Mouse (Mus musculus): ENCODE measurements around the gene Lrrc75a. TPM values are rescaled to one million over a fixed set of nuclear protein-coding genes. Genes with fewer than 3 reads are reported as not detected.
"Not testable (repeated sequence)": the region's sequence is repeated elsewhere in the genome, so short reads cannot be mapped to it uniquely, and the experiment has no call there.

The Lrrc75a gene
- polyA plus RNA-seq, 1 experiment from 2014 or later = 10.8 TPM

DNA sequence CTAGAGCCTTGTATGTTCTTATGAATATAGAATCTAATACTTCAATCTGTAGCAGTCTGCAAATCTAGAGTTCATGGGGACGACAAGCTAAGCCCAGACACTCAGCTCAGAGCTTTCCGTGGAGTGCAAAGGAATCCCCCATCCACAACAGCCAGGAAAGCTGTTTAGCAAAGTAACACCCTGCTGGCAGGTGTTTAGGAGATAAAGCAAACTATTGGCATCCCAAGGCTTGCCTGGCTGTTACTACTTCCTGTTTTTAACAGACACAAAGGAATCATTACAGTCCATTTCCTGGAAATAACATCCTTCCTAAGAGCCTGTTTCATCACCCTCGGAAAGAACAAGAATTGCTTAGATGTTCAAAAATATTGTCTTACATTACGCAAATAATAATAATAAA is 12.6 kb upstream of the Lrrc75a start:
- Histone ChIP-seq H3K4me3 (no peak overlapping the region), H3K27me3 (ENCODE audit: low read depth, poor library complexity, severe bottlenecking) (no peaks in the 10 kb centered on the region), H3K36me3 (peaks cover 51% of the 10 kb centered on the region), H3K9me3 (replicated peaks) (no peaks in the 10 kb centered on the region; the same call in 1 of the 2 replicates), H3K4me1 (0 out of 2 replicates have a peak, but pooled peaks cover 3% of the 10 kb centered on the region), H3K27ac (replicated peaks) (no peak overlapping the region)
- no peak for DNase-seq (ENCODE audit: low spot score)
- 64% methylated on average over 4 of the region's 4 CpGs for WGBS

DNA sequence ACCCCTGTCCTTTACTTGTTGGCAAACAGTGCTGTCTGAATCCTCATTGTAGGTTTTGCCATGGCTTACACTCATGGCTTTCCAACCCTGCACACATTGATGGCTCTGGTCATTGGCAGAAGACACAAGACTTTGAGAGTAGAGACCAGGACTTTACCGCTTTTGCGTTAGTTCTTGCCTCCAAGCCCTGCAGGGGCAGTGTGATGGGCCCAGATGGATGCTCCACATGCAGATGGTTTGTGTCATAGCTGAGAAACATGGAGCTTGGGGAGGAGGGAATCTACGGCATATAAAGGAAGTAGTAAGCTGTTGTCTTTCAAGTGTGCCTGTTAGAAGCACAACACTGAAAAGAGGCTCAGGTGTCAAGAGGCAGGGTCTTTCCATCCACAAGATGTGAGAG is 3.8 kb upstream of the Lrrc75a start:
- Histone ChIP-seq H3K36me3 (peaks cover 56% of the 10 kb centered on the region), H3K27me3 (ENCODE audit: low read depth, poor library complexity, severe bottlenecking) (0 out of 2 replicates have a peak, but pooled peaks cover under 1% of the 10 kb centered on the region), H3K4me3 (no peak overlapping the region), H3K27ac (replicated peaks) (no peak overlapping the region), H3K9me3 (replicated peaks) (no peaks in the 10 kb centered on the region; the same call in 1 of the 2 replicates), H3K4me1 (peaks cover 37% of the 10 kb centered on the region)
- DNase-seq (ENCODE audit: low spot score) = no peak
- WGBS = 93% methylated on average over 3 of the region's 3 CpGs

DNA sequence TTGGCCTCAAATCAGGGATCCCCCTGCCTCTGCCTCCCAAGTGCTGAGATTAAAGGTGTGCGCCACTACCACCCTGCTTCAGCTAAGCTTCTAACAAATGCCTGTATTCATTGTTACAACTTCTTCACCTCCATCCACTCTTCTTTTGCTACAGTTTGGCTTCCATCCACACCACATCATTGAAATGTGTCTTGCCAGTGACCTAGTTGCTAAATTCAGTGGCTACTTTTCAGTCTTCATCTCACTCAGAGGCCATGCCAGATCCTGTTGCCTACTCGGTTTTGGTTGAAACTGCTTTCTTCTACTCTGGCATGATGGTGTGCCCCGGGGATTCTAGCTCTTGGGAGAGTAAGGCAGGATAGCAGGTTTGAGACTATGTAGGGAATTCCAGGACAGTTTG is 3.2 kb upstream of the Lrrc75a start:
- peaks cover 39% of the 10 kb centered on the region for H3K4me1 ChIP-seq
- H3K27ac ChIP-seq (replicated peaks) = no peak overlapping the region
- WGBS = 93% methylated on average over 3 of the region's 3 CpGs
- DNase-seq (ENCODE audit: low spot score) = no peak
- H3K27me3 ChIP-seq (ENCODE audit: low read depth, poor library complexity, severe bottlenecking) = 0 out of 2 replicates have a peak, but pooled peaks cover 3% of the 10 kb centered on the region
- H3K9me3 ChIP-seq (replicated peaks) = no peaks in the 10 kb centered on the region
- H3K4me3 ChIP-seq = no peak overlapping the region
- peaks cover 51% of the 10 kb centered on the region for H3K36me3 ChIP-seq

DNA sequence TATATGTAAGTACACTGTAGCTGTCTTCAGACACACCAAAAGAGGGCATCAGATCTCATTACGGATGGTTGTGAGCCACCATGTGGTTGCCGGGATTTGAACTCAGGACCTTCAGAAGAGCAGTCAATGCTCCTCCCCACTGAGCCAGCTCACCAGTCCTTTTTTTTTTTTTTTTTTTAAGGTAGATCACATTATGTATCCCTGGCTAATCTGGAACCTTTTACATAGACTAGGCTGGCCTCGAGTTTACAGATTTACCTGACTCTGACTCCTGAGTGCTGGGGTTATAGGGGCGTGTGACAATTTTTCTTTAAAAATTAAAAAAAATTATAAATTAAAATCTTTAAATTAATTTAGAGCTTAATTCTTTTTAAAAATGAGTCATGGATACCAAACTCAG is 1.5 kb upstream of the Lrrc75a start:
- DNase-seq (ENCODE audit: low spot score); H3K27ac ChIP-seq (replicated peaks); H3K9me3 ChIP-seq (replicated peaks); H3K27me3 ChIP-seq (ENCODE audit: low read depth, poor library complexity, severe bottlenecking): not testable (repeated sequence)
- peak overlapping the region; percentile 83; the same call in 1 of the 2 replicates for H3K4me3 ChIP-seq
- peaks cover 57% of the 10 kb centered on the region for H3K4me1 ChIP-seq
- 91% methylated on average over 4 of the region's 4 CpGs for WGBS
- H3K36me3 ChIP-seq = peaks cover 36% of the 10 kb centered on the region

DNA sequence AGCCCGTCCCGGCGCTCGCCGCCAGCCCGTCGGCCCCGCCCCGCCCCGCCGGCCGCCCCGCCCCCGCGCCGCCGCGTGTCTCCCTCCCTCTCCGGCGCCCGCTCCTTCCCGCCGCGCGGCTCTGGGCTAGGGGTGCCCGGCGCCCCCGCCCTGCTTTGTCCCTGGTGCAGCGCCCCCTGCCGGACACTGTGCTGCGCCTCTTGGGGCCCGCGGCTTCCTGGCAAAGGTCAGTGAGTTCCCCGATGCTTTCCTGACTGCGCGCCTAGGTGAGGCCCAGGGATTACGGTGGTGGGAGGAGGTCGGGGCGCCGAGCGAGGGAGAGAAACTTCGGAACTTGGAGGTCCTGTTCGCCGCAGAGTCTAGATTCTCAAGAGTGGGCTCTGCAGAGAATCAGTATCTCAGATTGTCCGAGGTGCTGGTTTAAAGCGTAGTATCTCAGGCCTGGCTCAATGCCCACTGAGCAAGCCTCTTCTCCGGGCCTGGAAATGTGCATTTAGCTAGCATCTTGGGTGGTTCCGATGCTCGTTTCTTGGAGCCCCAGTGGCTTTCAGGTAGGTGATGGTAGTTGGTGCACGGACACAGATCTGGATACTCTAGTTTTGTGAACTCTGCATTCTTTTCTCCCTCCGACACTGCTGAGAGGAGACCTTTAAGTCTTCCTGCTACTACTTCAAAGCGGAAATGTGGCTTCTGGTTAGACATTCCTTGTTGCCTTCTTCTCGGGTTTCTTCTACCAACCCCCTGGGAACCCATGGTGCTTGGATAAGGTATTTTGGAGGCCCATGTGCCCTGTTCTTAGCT is 468 bp upstream of the Lrrc75a start, which contains the start of gene Mmgt2:
TSS of gene Mmgt2 (plus strand) at position 74 of the 801 bp plus-strand sequence.
- WGBS = under 1% methylated on average over 27 of the region's 53 CpGs
- Histone ChIP-seq H3K9me3 (replicated peaks) (no peaks in the 10 kb centered on the region), H3K4me3 (peak within 1 kb of the TSS; percentile 83), H3K4me1 (peaks cover 67% of the 10 kb centered on the region), H3K27me3 (ENCODE audit: low read depth, poor library complexity, severe bottlenecking) (0 out of 2 replicates have a peak, but pooled peaks cover 3% of the 10 kb centered on the region), H3K27ac (replicated peaks) (peak within 1 kb of the TSS; percentile 93), H3K36me3 (peaks cover 33% of the 10 kb centered on the region)
- peak; percentile 96 for DNase-seq (ENCODE audit: low spot score)

DNA sequence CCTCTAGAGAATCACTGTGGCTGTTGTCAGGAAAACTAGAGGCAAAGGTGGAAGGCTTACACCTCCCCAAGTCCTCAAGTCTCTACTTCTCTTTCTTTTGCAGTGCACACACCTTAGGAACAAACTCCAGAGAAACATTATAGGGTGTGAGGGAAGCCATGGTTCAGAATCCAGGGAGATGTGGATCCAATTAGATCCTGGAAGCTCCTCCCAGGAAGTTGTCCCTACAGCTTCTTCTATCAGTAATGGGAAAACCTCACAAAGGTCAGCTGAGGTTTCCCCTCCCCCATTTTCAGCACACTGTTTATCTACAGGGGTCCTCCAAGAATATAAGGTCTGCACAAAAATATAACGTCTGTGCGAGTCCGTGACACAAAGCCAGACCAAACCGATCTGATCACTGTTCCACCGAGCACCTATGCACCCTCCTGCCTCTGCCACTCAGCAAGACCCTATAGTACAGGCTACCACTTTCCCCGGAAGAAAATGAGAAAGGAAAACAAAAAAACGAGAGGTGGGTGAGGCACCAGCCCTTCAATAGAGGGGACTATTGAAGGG is 1.3 kb downstream of the Lrrc75a start:
- 57% methylated on average over 7 of the region's 7 CpGs for WGBS
- DNase-seq (ENCODE audit: low spot score) = no peak
- Histone ChIP-seq H3K9me3 (replicated peaks) (no peaks in the 10 kb centered on the region), H3K27ac (replicated peaks) (peak overlapping the region; percentile 93; the same call in 1 of the 2 replicates), H3K4me3 (peak overlapping the region; percentile 83), H3K27me3 (ENCODE audit: low read depth, poor library complexity, severe bottlenecking) (0 out of 2 replicates have a peak, but pooled peaks cover 3% of the 10 kb centered on the region), H3K36me3 (peaks cover 23% of the 10 kb centered on the region), H3K4me1 (peaks cover 79% of the 10 kb centered on the region)

DNA sequence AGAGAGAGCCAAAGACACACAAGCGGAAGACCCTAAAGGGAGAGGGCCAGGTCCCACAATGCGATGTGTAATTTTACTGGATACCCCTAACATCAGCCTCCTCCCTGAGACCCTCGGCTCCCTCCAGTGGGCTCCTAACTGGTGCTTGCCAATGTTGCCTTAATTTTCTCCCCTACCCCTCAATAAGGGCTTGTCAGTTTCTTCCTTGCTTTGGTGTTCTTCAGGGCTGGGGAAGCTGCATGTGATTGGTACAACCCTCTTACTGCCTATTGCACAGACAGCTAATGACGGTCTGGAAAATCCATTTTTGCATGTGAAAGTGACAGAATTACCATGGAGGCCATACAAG is 1.9 kb downstream of the Lrrc75a start:
- Histone ChIP-seq H3K4me3 (peak overlapping the region; percentile 83), H3K4me1 (peaks cover 77% of the 10 kb centered on the region)

DNA sequence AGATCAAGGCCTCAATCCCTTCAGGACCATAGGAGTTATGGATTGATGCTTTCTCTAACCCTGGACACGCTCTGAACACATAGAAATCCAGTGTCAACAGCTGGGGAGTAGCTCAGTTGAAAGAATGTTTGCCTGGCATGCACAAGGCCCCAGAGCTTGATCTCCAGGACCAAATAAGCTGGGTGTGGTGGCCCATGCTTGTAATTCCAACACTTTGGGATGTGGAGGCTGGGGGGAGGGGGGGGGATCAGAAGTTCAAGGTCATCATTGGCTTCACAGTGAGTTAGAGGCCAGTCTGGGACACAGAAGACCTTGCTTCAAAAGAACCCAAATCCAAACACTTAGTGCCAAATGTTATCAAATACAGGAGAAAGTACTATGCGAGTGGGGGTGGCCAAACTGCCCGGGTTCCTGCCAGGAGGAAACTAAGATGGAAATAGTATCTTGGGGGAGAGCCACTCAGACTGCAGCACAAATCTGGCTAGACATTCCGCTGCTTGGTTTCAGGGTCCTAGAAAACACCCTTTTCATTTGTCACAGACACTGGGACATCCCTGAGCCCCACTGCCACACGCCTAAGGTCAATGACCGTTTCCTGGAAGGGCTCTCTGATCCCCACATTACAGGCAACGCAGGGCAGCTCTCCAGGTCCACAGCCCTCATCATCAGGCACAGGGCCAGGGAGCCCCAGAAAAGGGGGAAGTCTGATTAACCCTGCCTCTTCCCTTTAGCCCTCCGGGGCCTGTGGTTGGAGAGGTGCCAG is 2.4 kb downstream of the Lrrc75a start:
- Histone ChIP-seq H3K27me3 (ENCODE audit: low read depth, poor library complexity, severe bottlenecking) (0 out of 2 replicates have a peak, but pooled peaks cover 3% of the 10 kb centered on the region), H3K4me3 (peak overlapping the region; percentile 83; the same call in 1 of the 2 replicates), H3K27ac (replicated peaks) (peak overlapping the region; percentile 10; the same call in 1 of the 2 replicates), H3K36me3 (peaks cover 15% of the 10 kb centered on the region; the same call in 1 of the 2 replicates), H3K9me3 (replicated peaks) (no peaks in the 10 kb centered on the region), H3K4me1 (peaks cover 77% of the 10 kb centered on the region)
- WGBS = 56% methylated on average over 8 of the region's 8 CpGs
- DNase-seq (ENCODE audit: low spot score) = no peak

More for the DNA sequence above, 1.9 kb downstream of the Lrrc75a start:
- no peak for DNase-seq (ENCODE audit: low spot score)
- no peaks in the 10 kb centered on the region for H3K9me3 ChIP-seq (replicated peaks)
- WGBS = 68% methylated on average over 4 of the region's 4 CpGs
- no peak overlapping the region; the same call in 1 of the 2 replicates for H3K27ac ChIP-seq (replicated peaks)
- peaks cover 18% of the 10 kb centered on the region for H3K36me3 ChIP-seq
- H3K27me3 ChIP-seq (ENCODE audit: low read depth, poor library complexity, severe bottlenecking) = 0 out of 2 replicates have a peak, but pooled peaks cover 3% of the 10 kb centered on the region

DNA sequence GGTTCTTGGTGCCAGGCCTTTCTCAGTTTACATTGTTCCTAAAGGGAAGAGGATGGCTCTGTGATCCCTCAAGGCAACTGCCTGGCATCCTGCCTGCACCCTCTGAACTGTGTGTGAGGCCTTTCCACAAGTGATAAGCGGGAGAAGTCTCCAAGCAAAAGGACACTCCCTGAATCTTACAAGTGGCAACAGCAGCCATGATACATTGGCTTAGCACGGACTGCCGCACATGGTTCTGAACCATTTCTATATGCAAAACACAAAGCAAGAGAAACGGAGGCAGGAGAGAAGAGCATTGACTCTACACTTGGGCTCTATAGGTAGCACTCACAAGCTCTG is 3.0 kb downstream of the Lrrc75a start:
- no peak for DNase-seq (ENCODE audit: low spot score)
- H3K36me3 ChIP-seq = peaks cover 11% of the 10 kb centered on the region; the same call in 1 of the 2 replicates
- 89% methylated on average over 4 of the region's 4 CpGs for WGBS
- H3K9me3 ChIP-seq (replicated peaks) = no peaks in the 10 kb centered on the region
- H3K27ac ChIP-seq (replicated peaks) = no peak overlapping the region
- H3K4me3 ChIP-seq = peak overlapping the region; percentile 83; the same call in 1 of the 2 replicates
- 0 out of 2 replicates have a peak, but pooled peaks cover 3% of the 10 kb centered on the region for H3K27me3 ChIP-seq (ENCODE audit: low read depth, poor library complexity, severe bottlenecking)
- H3K4me1 ChIP-seq = peaks cover 73% of the 10 kb centered on the region

DNA sequence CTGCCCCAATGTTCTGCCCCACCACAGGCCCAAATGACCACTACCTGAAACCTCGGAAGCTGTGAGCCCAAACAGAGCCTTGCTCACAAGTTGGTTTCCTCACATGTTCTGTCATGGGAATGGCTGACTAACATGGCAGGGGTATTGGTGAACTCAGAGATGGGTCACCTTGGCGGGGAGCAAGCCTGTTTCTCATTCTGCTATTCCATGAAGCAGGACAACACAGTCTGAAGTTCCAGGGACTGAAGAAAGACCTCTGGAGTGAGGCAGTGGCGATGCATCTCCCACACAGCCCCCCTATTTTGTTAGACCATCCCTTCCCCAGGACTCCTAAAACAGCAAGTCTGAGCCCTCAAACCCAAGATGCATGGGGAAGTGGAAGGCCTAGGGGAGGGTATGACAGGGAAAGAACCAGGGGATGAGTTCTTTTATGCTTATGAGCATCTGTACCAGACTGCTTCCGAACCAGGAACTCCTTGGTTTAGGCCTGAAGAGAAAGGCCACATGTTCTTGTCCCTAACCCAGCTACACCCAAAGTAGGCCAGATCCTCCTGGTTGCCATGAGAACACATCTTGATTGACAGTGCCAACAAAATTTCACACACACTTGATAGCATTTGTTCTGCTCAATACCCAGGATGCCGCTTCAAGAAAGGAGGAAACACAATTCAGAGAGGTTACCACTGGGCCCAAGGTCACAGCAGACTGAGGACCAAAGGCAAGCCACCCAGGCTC is 3.6 kb downstream of the Lrrc75a start:
- no peak overlapping the region for H3K27ac ChIP-seq (replicated peaks)
- 83% methylated on average over 5 of the region's 5 CpGs for WGBS

DNA sequence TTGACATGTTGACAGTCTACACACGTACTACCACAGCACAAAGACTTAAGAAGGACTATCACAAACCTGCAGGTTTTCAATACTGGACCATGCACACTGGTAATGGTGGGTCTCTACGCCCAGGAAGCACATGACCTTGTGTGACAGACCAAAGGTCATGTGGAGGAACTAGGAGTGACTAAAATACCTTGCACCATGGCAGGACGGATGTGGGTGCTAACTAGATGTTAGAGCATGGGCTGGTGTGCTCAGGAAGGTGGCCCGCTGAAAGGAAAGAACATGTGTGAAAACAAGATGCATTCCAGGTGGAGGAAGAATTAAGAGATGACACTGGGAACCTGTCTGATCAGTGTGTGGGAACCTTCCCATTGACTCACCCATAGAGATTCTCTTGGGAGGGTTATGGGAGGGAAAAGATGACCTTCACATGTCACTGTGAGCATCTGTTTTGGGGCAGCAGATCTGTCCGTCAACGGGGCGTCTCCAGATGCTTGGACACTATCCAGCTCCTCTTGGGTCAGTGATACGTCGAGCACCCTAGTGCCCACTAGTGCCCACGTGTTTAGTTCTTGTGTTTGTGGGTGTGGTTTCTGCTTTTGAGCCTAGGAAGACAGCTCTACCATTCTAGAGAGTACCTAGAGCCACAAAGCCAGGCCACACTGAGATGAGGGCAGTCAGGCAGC is 4.5 kb downstream of the Lrrc75a start:
- H3K4me3 ChIP-seq = no peak overlapping the region
- WGBS = 92% methylated on average over 10 of the region's 10 CpGs
- H3K36me3 ChIP-seq = peaks cover 11% of the 10 kb centered on the region; the same call in 1 of the 2 replicates
- no peak overlapping the region for H3K27ac ChIP-seq (replicated peaks)
- 0 out of 2 replicates have a peak, but pooled peaks cover 3% of the 10 kb centered on the region for H3K27me3 ChIP-seq (ENCODE audit: low read depth, poor library complexity, severe bottlenecking)
- no peak for DNase-seq (ENCODE audit: low spot score)
- peaks cover 73% of the 10 kb centered on the region for H3K4me1 ChIP-seq
- H3K9me3 ChIP-seq (replicated peaks) = no peaks in the 10 kb centered on the region

More for the DNA sequence above, 3.6 kb downstream of the Lrrc75a start:
- Histone ChIP-seq H3K4me3 (peak overlapping the region; percentile 83; the same call in 1 of the 2 replicates), H3K9me3 (replicated peaks) (no peaks in the 10 kb centered on the region), H3K27me3 (ENCODE audit: low read depth, poor library complexity, severe bottlenecking) (0 out of 2 replicates have a peak, but pooled peaks cover 3% of the 10 kb centered on the region), H3K36me3 (peaks cover 11% of the 10 kb centered on the region; the same call in 1 of the 2 replicates), H3K4me1 (peaks cover 73% of the 10 kb centered on the region)
- DNase-seq (ENCODE audit: low spot score) = peak; percentile 28
